Mouse (Mus musculus) c-Kit-positive CD71-positive TER-119-positive erythroid progenitor cells, embryonic 14.5 days (primary cell): Measurements from ENCODE around the gene Atp6v1d.

Experiments used
- DNase-seq: peaks from one replicate; pipeline ENCODE4 v3.0.0-alpha.2; 2013; ENCODE audit warnings: low spot score

The Atp6v1d gene

DNA sequence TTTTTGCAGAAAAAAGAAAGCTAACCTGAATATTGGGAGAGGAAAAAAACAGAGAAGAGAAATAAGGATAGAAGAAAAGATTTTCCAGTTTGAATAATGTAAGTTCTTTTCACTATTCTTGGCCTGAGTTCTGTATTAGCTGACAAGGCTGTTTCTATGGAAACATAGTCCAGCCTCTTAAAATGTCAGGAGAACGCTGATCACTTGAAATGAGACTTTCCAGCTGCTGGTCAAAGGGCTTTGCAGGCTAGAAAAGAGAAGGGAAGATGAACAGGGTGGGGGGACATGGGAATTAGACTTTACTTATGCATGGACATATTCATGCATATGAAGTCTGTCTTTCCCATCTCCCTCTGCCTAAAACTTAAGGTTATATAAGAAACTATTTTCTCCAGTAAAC is 67.2 kb downstream of the Atp6v1d start:
- DNase-seq: no peak

DNA sequence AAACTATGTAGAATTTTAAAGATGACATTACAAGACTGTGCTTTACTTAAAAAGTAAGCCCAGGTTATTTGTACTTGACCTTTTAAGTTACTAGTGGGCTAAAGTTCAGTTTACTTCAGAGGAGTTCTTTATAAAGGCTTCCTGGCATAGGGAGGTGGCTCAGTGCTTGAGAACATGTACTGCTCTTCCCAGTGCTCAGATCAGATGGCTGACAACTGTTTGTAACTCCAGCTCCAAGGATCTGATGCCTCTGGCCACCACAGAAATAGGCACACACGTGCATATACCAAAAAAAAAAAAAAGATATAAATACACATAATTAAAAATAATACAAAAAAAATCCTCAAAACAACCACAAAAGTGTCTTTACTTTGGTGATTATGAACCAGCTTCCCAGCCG is 70.6 kb downstream of the Atp6v1d start:
- DNase-seq: no peak
